Mouse (Mus musculus) left cerebral cortex, adult 2 months (tissue): ENCODE measurements at regions not wholly inside any gene's neighbourhood (a gene's known extent, or its start where the extent isn't known, plus 50 kb on each side); places are given as distances from the start of the nearest gene placed in this dataset.

Experiments
- DNase-seq, 2 experiments: peaks; one replicate each; pipeline ENCODE4 v3.0.0; 2021 to 2022; ENCODE audit warnings: low spot score in 2 of 2, mixed read lengths in 1 of 2; ENCODE audit errors: extremely low spot score in 1 of 2
- H3K27ac ChIP-seq: fragments of 200-600 bp; 2 replicates; pipeline ENCODE4 v1.8.1; 2022
- H3K4me3 ChIP-seq: fragments of 200-600 bp; 2 replicates; pipeline ENCODE4 v1.8.1; 2022
- CTCF ChIP-seq: fragments of 200-600 bp; IDR thresholded peaks from 2 replicates; pipeline ENCODE4 v1.8.1; 2022; ENCODE audit warnings: antibody characterized with exemption, mild to moderate bottlenecking, moderate library complexity
- intact Hi-C: fragments of 180-260 bp; cut with DNase I; formaldehyde crosslinking; loops from one replicate; pipeline ENCODE4 v1.15.1; 2025

- no peak for TF ChIP-seq CTCF
- intact Hi-C loops: no loop called here
- no peak for DNase-seq
- no peak overlapping the region for H3K27ac ChIP-seq
- no peak overlapping the region for H3K4me3 ChIP-seq
These were observed 1110.1 kb upstream of the Nr2f1 start for GRCm38 (mm10) chr13:79309584-79310110.

- no peak for DNase-seq
- Histone ChIP-seq H3K27ac (no peak overlapping the region), H3K4me3 (no peak overlapping the region)
- intact Hi-C loops: no loop called here
- no peak for TF ChIP-seq CTCF
These were observed 1097.7 kb upstream of the Nr2f1 start for GRCm38 (mm10) chr13:79297225-79297710.

- no peak for DNase-seq
- no peak overlapping the region for H3K27ac ChIP-seq
- no peak for TF ChIP-seq CTCF
- intact Hi-C loops: loop anchor here (5.0 kb wide), 1 partner anchor 1086 kb away; no protein-coding TSS in a partner anchor
- H3K4me3 ChIP-seq: no peak overlapping the region
These were observed 1088.5 kb upstream of the Nr2f1 start for GRCm38 (mm10) chr13:79288022-79288421.

- no peak for DNase-seq
- H3K4me3 ChIP-seq: no peak overlapping the region
- no peak overlapping the region for H3K27ac ChIP-seq
- no peak for TF ChIP-seq CTCF
- intact Hi-C loops: loop anchor here (5.0 kb wide), 1 partner anchor 1084 kb away; no protein-coding TSS in a partner anchor
These were observed 1086.6 kb upstream of the Nr2f1 start for GRCm38 (mm10) chr13:79286181-79286580.

GRCm38 (mm10) chr13:79285478-79285877 lies 1085.9 kb upstream of the Nr2f1 start:
- TF ChIP-seq CTCF: peak; percentile 53
- Histone ChIP-seq H3K4me3 (no peak overlapping the region), H3K27ac (no peak overlapping the region)
- DNase-seq: no peak
- intact Hi-C loops: loop anchor here (5.0 kb wide), 1 partner anchor 1083 kb away; no protein-coding TSS in a partner anchor

- Histone ChIP-seq H3K4me3 (no peak overlapping the region), H3K27ac (no peak overlapping the region)
- no peak for DNase-seq
- intact Hi-C loops: no loop called here
- no peak for TF ChIP-seq CTCF
These were observed 1078.2 kb upstream of the Nr2f1 start for GRCm38 (mm10) chr13:79277714-79278113.

GRCm38 (mm10) chr13:79277313-79277712 lies 1077.8 kb upstream of the Nr2f1 start:
- no peak overlapping the region for H3K27ac ChIP-seq
- intact Hi-C loops: no loop called here

GRCm38 (mm10) chr13:79255362-79255761 lies 1055.8 kb upstream of the Nr2f1 start:
- no peak for TF ChIP-seq CTCF
- intact Hi-C loops: no loop called here
- DNase-seq: no peak
- H3K4me3 ChIP-seq: no peak overlapping the region
- no peak overlapping the region for H3K27ac ChIP-seq

More at GRCm38 (mm10) chr13:79277313-79277712, 1077.8 kb upstream of the Nr2f1 start:
- TF ChIP-seq CTCF: no peak
- no peak overlapping the region for H3K4me3 ChIP-seq
- DNase-seq: no peak

- no peak for DNase-seq
- TF ChIP-seq CTCF: no peak
- intact Hi-C loops: no loop called here
- Histone ChIP-seq H3K27ac (no peak overlapping the region), H3K4me3 (no peak overlapping the region)
These were observed 1052.8 kb upstream of the Nr2f1 start for GRCm38 (mm10) chr13:79252385-79252784.

GRCm38 (mm10) chr13:79251269-79251668 lies 1051.7 kb upstream of the Nr2f1 start:
- intact Hi-C loops: no loop called here
- TF ChIP-seq CTCF: no peak
- DNase-seq: no peak
- Histone ChIP-seq H3K27ac (no peak overlapping the region), H3K4me3 (no peak overlapping the region)
